Mouse (Mus musculus) kidney, adult 2 months (tissue): ENCODE results near the gene Gata2.

Experiments used
- CTCF ChIP-seq: fragments of 200-500 bp; conservative IDR thresholded peaks from 2 replicates; pipeline ENCODE4 v1.5.1; 2011; ENCODE audit warnings: low read depth, mild to moderate bottlenecking, control low read depth, low read length, moderate library complexity, mixed read lengths; ENCODE audit not compliant: insufficient read depth, insufficient read length
- POLR2A ChIP-seq: fragments of 200-500 bp; IDR thresholded peaks from one replicate; pipeline ENCODE4 v1.6.1; 2011; ENCODE audit warnings: low read depth, low read length, control low read depth

DNA sequence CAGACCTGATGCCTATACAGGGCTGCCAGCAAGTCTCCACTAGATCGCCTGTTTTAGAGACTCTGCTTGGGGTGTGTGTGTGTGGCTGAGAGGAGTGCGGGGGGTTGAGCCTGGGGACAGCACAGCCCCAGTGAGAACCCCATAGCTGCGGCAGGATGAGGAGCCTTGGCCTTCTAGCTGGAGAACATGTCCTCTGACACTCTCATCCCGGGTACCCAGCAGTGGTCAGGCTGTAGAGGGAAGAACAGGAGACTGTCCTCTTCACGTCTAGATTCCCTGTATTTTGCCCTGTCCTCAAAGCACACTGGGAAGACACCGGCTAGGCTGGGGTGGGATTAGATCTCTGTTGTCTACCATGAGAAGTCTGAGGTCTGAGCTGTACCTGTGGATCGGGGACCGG lies 41.8 kb downstream of the Gata2 start:
- TF ChIP-seq CTCF, result no peak
- no peak for TF ChIP-seq POLR2A
